Mouse (Mus musculus) CD4-positive helper T cell, adult 2 months (primary cell): ENCODE measurements around the gene Vmn2r2.

Experiments
- DNase-seq: peaks from one replicate; pipeline ENCODE4 v3.0.0-alpha.2; 2012; ENCODE audit warnings: low read depth, missing footprints, low spot score

Vmn2r2 gene

GRCm38 (mm10) chr3:64141878-64142508 is at the start of gene Vmn2r2:
Vmn2r2 (minus strand) TSS chr3:64141928.
- no peak for DNase-seq

DNA sequence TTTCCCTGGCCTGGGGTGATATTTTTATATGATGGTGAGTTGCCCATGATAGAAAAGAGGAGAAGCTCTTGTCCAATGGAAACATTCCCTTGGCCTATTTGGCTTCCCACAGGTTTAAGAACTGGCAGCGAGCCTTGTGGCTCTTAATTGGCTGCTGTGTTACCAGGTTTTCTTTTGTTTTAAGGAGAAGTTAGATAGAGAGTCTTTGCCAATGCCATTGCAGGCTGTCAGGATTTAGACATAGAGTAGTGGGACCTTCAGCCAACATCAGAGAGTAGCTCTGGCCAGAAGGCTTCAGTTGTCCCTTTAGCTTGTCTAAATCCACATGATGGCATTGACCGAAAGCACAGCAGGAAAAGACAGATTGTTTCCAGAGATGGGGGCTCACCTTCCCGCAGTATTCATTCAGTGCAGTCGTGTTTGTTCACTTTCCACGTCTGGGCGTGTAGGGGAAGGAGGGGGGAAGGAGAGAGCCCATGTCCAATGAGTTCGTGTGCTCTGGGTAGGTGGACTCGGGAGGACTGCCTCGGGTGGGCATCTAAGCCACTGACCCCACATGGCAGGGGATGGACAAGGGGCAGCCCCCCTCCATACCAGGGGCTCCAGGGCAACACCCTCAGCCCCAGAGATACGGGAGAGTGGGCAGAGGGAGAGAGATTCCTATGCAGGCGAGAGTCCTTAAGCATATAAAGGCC is 28.2 kb downstream of the Vmn2r2 start:
- no peak for DNase-seq

GRCm38 (mm10) chr3:64112707-64113106 is 29.0 kb downstream of the Vmn2r2 start:
- no peak for DNase-seq

GRCm38 (mm10) chr3:64081247-64081646 is 60.5 kb downstream of the Vmn2r2 start, which contains the start of gene Vmn2r1:
Vmn2r1 (plus strand) TSS chr3:64081547.
- DNase-seq = no peak
